Mouse (Mus musculus) MEL (cell line): ENCODE data around the gene Hadha.
A peak's percentile ranks its signal among the peaks of the same experiment; 100 is the strongest.

Experiments
- CHD2 ChIP-seq: IDR thresholded peaks from 2 replicates; pipeline ENCODE4 v1.6.1; 2011; ENCODE audit warnings: low read length, improper control_type of control experiment
- CTCF ChIP-seq, 3 experiments: IDR thresholded peaks in 2 of 3; conservative IDR thresholded peaks in 1 of 3; 2 replicates each; pipeline ENCODE4 v1.5.1; 2011 to 2012; ENCODE audit warnings: low read length in 3 of 3, low read depth in 2 of 3, mild to moderate bottlenecking in 2 of 3, improper control_type of control experiment in 1 of 3, inconsistent platforms in 1 of 3, mixed read lengths in 1 of 3, moderate library complexity in 1 of 3; ENCODE audit not compliant: control insufficient read depth in 1 of 3, insufficient read depth in 1 of 3, poor library complexity in 1 of 3, severe bottlenecking in 1 of 3
- GABPA ChIP-seq: IDR thresholded peaks from 2 replicates; pipeline ENCODE4 v1.6.1; 2012; ENCODE audit warnings: low read depth, mild to moderate bottlenecking, inconsistent platforms, low read length, improper control_type of control experiment, moderate library complexity
- HCFC1 ChIP-seq: IDR thresholded peaks from 2 replicates; pipeline ENCODE4 v1.6.1; 2012; ENCODE audit warnings: low read depth, mild to moderate bottlenecking, inconsistent platforms, low read length, improper control_type of control experiment, moderate library complexity
- MAX ChIP-seq: IDR thresholded peaks from 2 replicates; pipeline ENCODE4 v1.6.1; 2011; ENCODE audit warnings: low read length, improper control_type of control experiment
- MAZ ChIP-seq: IDR thresholded peaks from 2 replicates; pipeline ENCODE4 v1.6.1; 2012; ENCODE audit warnings: low read depth, mild to moderate bottlenecking, inconsistent platforms, low read length, improper control_type of control experiment
- MEF2A ChIP-seq: IDR thresholded peaks from 2 replicates; pipeline ENCODE4 v1.6.1; 2014; ENCODE audit warnings: low read depth, mild to moderate bottlenecking, inconsistent platforms, low read length, improper control_type of control experiment; ENCODE audit not compliant: poor library complexity, insufficient replicate concordance, severe bottlenecking; ENCODE audit errors: extremely low read depth
- POLR2A ChIP-seq, 2 experiments: IDR thresholded peaks; 2 replicates each; pipeline ENCODE4 v1.6.1; 2011 to 2012; ENCODE audit warnings: low read length in 2 of 2, mild to moderate bottlenecking in 2 of 2, control low read depth in 1 of 2, improper control_type of control experiment in 1 of 2, low read depth in 1 of 2, moderate library complexity in 1 of 2; ENCODE audit not compliant: control insufficient read depth in 1 of 2, insufficient read depth in 1 of 2, poor library complexity in 1 of 2
- SIN3A ChIP-seq: IDR thresholded peaks from 2 replicates; pipeline ENCODE4 v1.6.1; 2012; ENCODE audit warnings: low read length, improper control_type of control experiment, inconsistent platforms
- ZKSCAN1 ChIP-seq: IDR thresholded peaks from 2 replicates; pipeline ENCODE4 v1.6.1; 2012; ENCODE audit warnings: low read depth, mild to moderate bottlenecking, inconsistent platforms, low read length, improper control_type of control experiment, moderate library complexity
- ZMIZ1 ChIP-seq: IDR thresholded peaks from 2 replicates; pipeline ENCODE4 v1.6.1; 2012; ENCODE audit warnings: low read depth, mild to moderate bottlenecking, inconsistent platforms, low read length, improper control_type of control experiment, moderate library complexity

GRCm38 (mm10) chr5:30192452-30192851, 37.5 kb upstream of the Hadha start:
- no peak for TF ChIP-seq MAX
- no peak for TF ChIP-seq SIN3A
- TF ChIP-seq CTCF (IDR thresholded peaks at IDR 0.05 in 2 of 3, conservative IDR thresholded peaks at IDR 0.05 in 1 of 3; ENCODE audit: control insufficient read depth in 1 of 3, insufficient read depth in 1 of 3, low read depth in 2 of 3, low read length in 3 of 3, poor library complexity in 1 of 3, severe bottlenecking in 1 of 3) = peak in 2 of 3 experiments; percentile 8 to 42; a peak in 2 of 6 replicates
- TF ChIP-seq HCFC1 = no peak
- TF ChIP-seq MEF2A = no peak
- TF ChIP-seq CHD2 = no peak
- no peak for TF ChIP-seq MAZ
- no peak for TF ChIP-seq ZKSCAN1
- TF ChIP-seq POLR2A (IDR thresholded peaks at IDR 0.05; ENCODE audit: control insufficient read depth in 1 of 2, insufficient read depth in 1 of 2, low read depth in 1 of 2, low read length in 2 of 2, poor library complexity in 1 of 2) = no peak
- TF ChIP-seq ZMIZ1 = no peak
- no peak for TF ChIP-seq GABPA
